Mouse (Mus musculus): Measurements from ENCODE around the gene Zscan22. TPM values are rescaled to one million over a fixed set of nuclear protein-coding genes. Genes with fewer than 3 reads are reported as not detected.
"Not testable (repeated sequence)": the region's sequence is repeated elsewhere in the genome, so short reads cannot be mapped to it uniquely, and the experiment has no call there.

Zscan22 gene
- polyA plus RNA-seq, 1 experiment, result 3.0 TPM

- H3K27ac ChIP-seq (replicated peaks; ENCODE audit: low read depth, low read length); H3K4me1 ChIP-seq (ENCODE audit: control insufficient read depth, insufficient read depth, insufficient read length, low read length); H3K4me3 ChIP-seq (ENCODE audit: insufficient read depth, low read depth, low read length): not testable (repeated sequence)
Measured at GRCm38 (mm10) chr7:12920495-12920894, 22.9 kb downstream of the Zscan22 start.

GRCm38 (mm10) chr7:12921318-12921704, 23.7 kb downstream of the Zscan22 start:
- Histone ChIP-seq H3K27ac (replicated peaks; ENCODE audit: low read depth, low read length) (peak overlapping the region; percentile 96), H3K4me3 (ENCODE audit: insufficient read depth, low read depth, low read length) (peak overlapping the region; percentile 75), H3K4me1 (ENCODE audit: control insufficient read depth, insufficient read depth, insufficient read length, low read length) (peaks cover 6% of the 10 kb centered on the region; the same call in 1 of the 2 replicates)

GRCm38 (mm10) chr7:12921705-12922465, 24.3 kb downstream of the Zscan22 start, which contains the start of gene Rps5:
Gene Rps5, plus strand, starts transcription at chr7:12922290.
- Histone ChIP-seq H3K4me1 (ENCODE audit: control insufficient read depth, insufficient read depth, insufficient read length, low read length) (peaks cover 6% of the 10 kb centered on the region; the same call in 1 of the 2 replicates), H3K27ac (replicated peaks; ENCODE audit: low read depth, low read length) (peak within 1 kb of the TSS; percentile 96), H3K4me3 (ENCODE audit: insufficient read depth, low read depth, low read length) (peak within 1 kb of the TSS; percentile 82)

DNA sequence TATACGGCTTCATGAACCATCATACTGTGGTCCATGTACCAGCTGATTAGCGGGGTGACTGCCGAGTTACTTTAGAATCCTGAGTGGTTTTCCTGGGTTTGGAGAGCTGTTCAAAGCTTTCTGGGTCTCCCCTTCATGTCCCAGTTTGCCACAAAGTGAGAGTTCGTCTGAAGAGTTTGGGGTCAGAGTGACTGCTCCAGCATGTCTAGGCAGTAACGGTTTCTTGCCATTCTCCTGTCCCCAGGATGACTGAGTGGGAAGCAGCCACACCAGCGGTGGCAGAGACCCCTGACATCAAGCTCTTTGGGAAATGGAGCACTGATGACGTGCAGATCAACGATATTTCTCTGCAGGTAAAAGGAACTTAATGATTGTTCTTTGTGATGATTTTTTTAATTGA, 25.1 kb downstream of the Zscan22 start:
- H3K27ac ChIP-seq (replicated peaks; ENCODE audit: low read depth, low read length), result no peak overlapping the region
- H3K4me3 ChIP-seq (ENCODE audit: insufficient read depth, low read depth, low read length), result peak overlapping the region; percentile 82
- H3K4me1 ChIP-seq (ENCODE audit: control insufficient read depth, insufficient read depth, insufficient read length, low read length), result peaks cover 6% of the 10 kb centered on the region; the same call in 1 of the 2 replicates

DNA sequence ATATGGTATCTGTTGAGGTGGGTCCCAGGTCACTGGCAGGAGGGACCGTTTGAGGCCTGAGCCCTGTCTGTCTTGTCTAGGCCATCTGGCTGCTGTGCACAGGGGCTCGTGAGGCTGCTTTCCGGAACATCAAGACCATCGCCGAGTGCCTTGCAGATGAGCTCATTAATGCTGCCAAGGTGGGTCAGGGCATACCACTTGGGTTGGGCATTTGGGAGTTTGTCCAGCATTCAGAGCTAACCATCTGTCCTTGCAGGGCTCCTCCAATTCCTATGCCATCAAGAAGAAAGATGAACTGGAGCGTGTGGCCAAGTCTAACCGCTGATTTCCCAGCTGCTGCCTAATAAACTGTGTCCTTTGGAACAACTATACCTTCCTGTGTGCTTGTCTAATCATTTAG, 28.7 kb downstream of the Zscan22 start:
- peaks cover 6% of the 10 kb centered on the region for H3K4me1 ChIP-seq (ENCODE audit: control insufficient read depth, insufficient read depth, insufficient read length, low read length)
- no peak overlapping the region for H3K27ac ChIP-seq (replicated peaks; ENCODE audit: low read depth, low read length)
- H3K4me3 ChIP-seq (ENCODE audit: insufficient read depth, low read depth, low read length), result no peak overlapping the region

DNA sequence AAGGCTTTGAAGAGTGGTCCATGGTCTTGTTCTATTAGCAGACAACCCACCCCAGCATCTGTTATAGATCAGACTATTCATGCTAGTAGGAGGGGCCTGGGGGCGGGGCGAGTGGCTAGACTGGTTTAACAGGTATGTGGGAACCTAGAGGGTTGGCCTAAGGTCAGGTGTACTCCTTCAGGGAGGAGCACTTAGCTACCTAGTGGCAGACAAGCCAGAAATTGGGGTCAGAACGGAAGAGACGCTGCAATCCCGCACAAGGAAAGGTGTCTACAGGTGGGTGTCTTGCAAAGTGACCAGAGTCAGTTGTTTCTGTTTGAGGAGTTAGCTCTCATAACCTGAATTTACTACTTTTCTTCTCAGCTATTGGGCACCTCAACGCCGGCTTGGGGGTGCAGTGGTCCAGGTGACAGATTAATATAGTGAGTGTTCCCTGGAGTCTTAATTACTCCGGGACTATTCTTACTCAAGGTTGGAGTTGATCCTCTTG, 29.6 kb downstream of the Zscan22 start, which contains the start of gene Rnf225:
Gene Rnf225 (plus strand): TSS at position 226 of the 490 bp plus-strand sequence.
- H3K4me3 ChIP-seq (ENCODE audit: insufficient read depth, low read depth, low read length), result peak within 1 kb of the TSS; percentile 30; the same call in 1 of the 2 replicates
- H3K4me1 ChIP-seq (ENCODE audit: control insufficient read depth, insufficient read depth, insufficient read length, low read length), result peaks cover 6% of the 10 kb centered on the region
- H3K27ac ChIP-seq (replicated peaks; ENCODE audit: low read depth, low read length), result no peak within 1 kb of the TSS

DNA sequence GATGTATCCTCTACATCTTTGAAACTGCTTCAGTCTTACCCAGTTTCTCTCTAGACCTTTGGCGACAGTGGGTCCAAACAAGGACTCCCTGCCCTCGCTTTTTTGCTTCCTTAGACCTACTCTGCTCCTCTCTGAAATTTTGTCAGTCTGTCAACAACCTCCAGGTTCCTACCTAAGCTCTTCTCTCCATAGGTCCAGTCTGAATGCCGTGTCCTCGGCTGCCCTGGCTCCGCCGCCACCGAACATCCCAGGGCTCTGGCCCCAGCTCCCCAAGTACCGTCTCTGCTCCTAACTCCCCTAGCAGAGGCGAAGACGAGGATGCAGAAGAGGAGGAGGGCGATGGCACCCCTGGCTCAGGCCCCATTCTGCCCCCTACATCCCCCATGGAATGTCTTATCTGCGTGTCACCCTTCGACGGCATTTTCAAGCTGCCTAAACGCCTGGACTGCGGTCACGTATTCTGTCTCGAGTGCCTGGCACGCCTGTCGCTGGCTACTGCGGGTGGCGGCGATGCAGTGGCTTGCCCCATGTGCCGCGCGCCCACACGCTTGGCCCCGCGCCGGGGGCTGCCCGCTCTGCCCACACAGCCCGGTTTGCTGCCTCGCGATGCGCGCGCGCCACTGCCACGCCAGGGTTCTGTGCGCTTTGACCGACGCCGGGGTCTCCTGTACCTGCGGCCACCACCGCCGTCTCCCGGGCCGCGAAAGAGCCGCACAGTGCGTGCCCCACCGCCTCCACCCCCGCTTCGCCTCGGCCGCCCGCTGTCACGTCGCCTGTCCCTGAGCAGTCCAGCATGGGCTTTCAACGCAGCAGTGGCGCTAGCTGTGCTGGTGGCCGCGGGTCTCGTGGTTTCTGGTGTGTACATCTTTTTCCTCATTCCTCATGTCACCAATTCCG, 30.3 kb downstream of the Zscan22 start:
- H3K4me1 ChIP-seq (ENCODE audit: control insufficient read depth, insufficient read depth, insufficient read length, low read length), result peaks cover 2% of the 10 kb centered on the region

GRCm38 (mm10) chr7:12933615-12934140, 36.1 kb downstream of the Zscan22 start:
- Histone ChIP-seq H3K4me1 (ENCODE audit: control insufficient read depth, insufficient read depth, insufficient read length, low read length) (no peaks in the 10 kb centered on the region), H3K27ac (replicated peaks; ENCODE audit: low read depth, low read length) (no peak overlapping the region), H3K4me3 (ENCODE audit: insufficient read depth, low read depth, low read length) (no peak overlapping the region)

More for the DNA sequence above, 30.3 kb downstream of the Zscan22 start:
- H3K4me3 ChIP-seq (ENCODE audit: insufficient read depth, low read depth, low read length), result peak overlapping the region; percentile 30; the same call in 1 of the 2 replicates
- no peak overlapping the region for H3K27ac ChIP-seq (replicated peaks; ENCODE audit: low read depth, low read length)

DNA sequence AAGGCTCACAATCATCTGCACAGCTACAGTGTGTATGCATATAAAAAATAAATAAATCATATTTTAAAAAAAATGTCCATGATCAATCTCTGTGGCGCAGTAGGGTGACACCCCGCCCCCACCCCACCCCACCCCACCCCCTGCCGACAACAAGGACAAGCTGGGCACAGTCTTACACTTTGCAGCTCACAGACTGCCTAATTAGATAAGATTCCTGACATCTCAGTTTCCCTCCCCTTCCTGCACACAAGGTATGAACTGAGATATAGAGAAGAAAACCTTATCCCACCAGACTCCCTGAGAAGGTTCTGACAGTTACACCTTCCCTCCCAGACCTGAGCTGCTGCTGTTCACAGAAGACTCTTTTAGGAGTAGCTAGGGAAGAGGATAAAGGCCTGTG, 37.2 kb downstream of the Zscan22 start:
- Histone ChIP-seq H3K4me1 (ENCODE audit: control insufficient read depth, insufficient read depth, insufficient read length, low read length) (no peaks in the 10 kb centered on the region), H3K4me3 (ENCODE audit: insufficient read depth, low read depth, low read length) (no peak overlapping the region), H3K27ac (replicated peaks; ENCODE audit: low read depth, low read length) (no peak overlapping the region)

DNA sequence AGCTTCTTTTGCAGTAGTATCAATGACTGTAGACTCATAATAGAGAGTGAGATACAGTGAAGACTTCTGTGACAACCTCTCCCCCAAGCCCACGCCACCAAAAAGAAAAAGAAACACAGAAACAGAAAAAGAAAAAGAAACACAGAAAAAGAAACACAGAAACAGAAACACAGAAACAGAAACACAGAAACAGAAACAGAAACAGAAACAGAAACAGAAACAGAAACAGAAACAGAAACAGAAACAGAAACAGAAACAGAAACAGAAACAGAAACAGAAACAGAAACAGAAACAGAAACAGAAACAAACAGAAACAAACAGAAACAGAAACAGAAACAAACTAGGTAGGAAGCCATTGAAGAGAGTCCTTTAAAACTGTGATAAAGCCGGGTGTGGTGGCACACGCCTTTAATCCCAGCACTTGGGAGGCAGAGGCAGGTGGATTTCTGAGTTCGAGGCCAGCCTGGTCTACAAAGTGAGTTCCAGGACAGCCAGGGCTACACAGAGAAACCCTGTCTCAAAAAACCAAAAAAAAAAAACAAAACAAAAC, 39.7 kb downstream of the Zscan22 start:
- H3K4me3 ChIP-seq (ENCODE audit: insufficient read depth, low read depth, low read length); H3K27ac ChIP-seq (replicated peaks; ENCODE audit: low read depth, low read length); H3K4me1 ChIP-seq (ENCODE audit: control insufficient read depth, insufficient read depth, insufficient read length, low read length): not testable (repeated sequence)

DNA sequence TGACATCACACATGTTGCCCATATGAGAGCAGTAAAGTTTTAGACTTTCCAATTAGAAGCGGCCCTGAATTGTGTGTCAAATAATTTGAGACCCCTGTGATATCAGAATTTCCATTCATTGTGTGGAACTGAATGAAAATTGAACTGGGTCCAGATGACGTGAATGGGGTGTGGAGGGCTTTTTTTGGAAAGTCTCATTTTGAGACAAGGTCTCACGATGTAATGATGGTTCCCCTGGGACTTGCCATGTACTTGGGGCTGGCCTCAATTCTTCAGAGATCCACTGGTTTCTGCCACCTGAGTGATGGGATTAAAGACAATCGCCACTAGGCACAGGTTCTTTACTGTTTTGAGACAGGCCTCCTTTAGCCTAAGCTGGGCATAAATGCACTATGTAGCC, 43.0 kb downstream of the Zscan22 start:
- no peak overlapping the region for H3K4me3 ChIP-seq (ENCODE audit: insufficient read depth, low read depth, low read length)
- H3K4me1 ChIP-seq (ENCODE audit: control insufficient read depth, insufficient read depth, insufficient read length, low read length), result no peaks in the 10 kb centered on the region
- H3K27ac ChIP-seq (replicated peaks; ENCODE audit: low read depth, low read length), result no peak overlapping the region

DNA sequence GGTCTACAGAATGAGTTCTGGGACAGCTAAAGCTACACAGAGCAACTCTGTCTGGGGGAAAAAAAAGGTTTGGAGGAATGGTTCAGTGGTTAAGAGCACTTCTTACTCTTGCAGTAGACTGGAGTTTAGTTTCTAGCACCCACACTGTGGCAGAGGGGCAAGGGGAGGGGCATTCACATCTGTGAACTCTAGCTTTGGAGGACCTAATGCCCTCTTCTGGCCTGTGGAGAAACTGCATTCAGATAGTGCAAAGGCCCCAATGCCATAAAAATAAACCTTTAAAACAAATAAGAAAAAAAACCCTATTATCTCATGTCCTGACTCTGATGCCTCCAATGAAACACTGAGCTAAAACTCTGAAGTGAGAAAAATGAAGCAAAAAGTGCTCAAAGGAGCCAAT, 45.9 kb downstream of the Zscan22 start:
- no peak overlapping the region for H3K27ac ChIP-seq (replicated peaks; ENCODE audit: low read depth, low read length)
- H3K4me3 ChIP-seq (ENCODE audit: insufficient read depth, low read depth, low read length), result no peak overlapping the region

GRCm38 (mm10) chr7:12949032-12949871, 51.6 kb downstream of the Zscan22 start:
- Histone ChIP-seq H3K4me1 (ENCODE audit: control insufficient read depth, insufficient read depth, insufficient read length, low read length) (no peaks in the 10 kb centered on the region), H3K27ac (replicated peaks; ENCODE audit: low read depth, low read length) (peak overlapping the region; percentile 75), H3K4me3 (ENCODE audit: insufficient read depth, low read depth, low read length) (peak overlapping the region; percentile 70)

More for the DNA sequence above, 45.9 kb downstream of the Zscan22 start:
- H3K4me1 ChIP-seq (ENCODE audit: control insufficient read depth, insufficient read depth, insufficient read length, low read length), result no peaks in the 10 kb centered on the region

DNA sequence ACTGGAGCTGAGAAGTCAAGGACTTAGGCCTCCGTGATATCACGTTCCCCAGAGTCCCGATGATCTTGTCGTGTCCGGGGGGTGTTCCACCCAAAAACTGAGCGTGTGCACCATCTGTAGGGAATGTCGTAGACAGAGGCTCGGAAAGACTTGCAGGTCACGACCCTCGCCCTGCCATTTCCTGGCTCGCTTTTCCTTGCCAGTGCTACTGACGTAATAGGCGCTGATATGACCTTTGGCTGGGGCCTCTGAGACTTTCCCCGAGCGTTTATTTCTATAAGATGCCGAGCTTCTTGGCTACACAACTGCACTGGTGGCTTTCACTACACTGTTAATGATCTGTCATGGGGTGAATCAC, 52.2 kb downstream of the Zscan22 start:
- no peaks in the 10 kb centered on the region for H3K4me1 ChIP-seq (ENCODE audit: control insufficient read depth, insufficient read depth, insufficient read length, low read length)
- H3K27ac ChIP-seq (replicated peaks; ENCODE audit: low read depth, low read length), result peak overlapping the region; percentile 75

More for the DNA sequence above, 52.2 kb downstream of the Zscan22 start:
- peak overlapping the region; percentile 70 for H3K4me3 ChIP-seq (ENCODE audit: insufficient read depth, low read depth, low read length)
